Mouse (Mus musculus): ENCODE data around the gene 1500009C09Rik.

DNA sequence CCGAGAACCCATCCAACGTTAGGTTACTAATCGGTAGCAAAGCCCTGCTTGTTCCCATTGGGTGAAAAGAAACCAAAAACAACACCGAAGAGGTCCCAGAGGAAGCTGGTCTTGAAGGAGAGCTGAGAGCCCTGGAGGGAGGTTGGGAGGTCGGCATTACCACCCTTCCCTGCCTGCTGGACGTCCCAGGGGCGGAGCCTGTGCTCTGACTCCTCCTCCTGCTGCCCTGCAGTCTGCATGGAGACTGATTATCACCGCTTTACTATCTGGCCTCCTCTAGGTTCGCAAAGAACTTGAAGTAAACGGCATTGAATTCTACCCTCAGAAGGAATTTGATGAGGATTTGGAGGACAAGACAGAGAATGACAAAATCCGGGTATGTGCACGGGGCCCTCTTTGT lies 34.0 kb downstream of the 1500009C09Rik start:
- TF ChIP-seq ELF1 (IDR thresholded peaks at IDR 0.05; ENCODE audit: low read depth, low read length) (no peak), USF1 (IDR thresholded peaks at IDR 0.05; ENCODE audit: low read depth, low read length) (no peak), PAX5 (IDR thresholded peaks at IDR 0.05; ENCODE audit: low read length) (no peak), CHD1 (IDR thresholded peaks at IDR 0.05; ENCODE audit: low read depth, low read length) (no peak)
